Mouse (Mus musculus) T-helper 17 cell (primary cell): ENCODE measurements around the gene Zfp217.
"Not testable (repeated sequence)": the region's sequence is repeated elsewhere in the genome, so short reads cannot be mapped to it uniquely, and the experiment has no call there.

Source experiments
- in situ Hi-C, 2 experiments: fragments of 300-600 bp; cut with MboI, MseI; formaldehyde crosslinking; loops; 1 replicate in 1 of 2; 2 replicates in 1 of 2; pipeline ENCODE4 v1.15.1; 2025; ENCODE audit warnings: high pct_unique_total_duplicates in 2 of 2

Zfp217 gene

GRCm38 (mm10) chr2:170147661-170148153, at the start of gene Zfp217:
Zfp217 (minus strand) TSS chr2:170148103.
- in situ Hi-C loops = no loop called here

DNA sequence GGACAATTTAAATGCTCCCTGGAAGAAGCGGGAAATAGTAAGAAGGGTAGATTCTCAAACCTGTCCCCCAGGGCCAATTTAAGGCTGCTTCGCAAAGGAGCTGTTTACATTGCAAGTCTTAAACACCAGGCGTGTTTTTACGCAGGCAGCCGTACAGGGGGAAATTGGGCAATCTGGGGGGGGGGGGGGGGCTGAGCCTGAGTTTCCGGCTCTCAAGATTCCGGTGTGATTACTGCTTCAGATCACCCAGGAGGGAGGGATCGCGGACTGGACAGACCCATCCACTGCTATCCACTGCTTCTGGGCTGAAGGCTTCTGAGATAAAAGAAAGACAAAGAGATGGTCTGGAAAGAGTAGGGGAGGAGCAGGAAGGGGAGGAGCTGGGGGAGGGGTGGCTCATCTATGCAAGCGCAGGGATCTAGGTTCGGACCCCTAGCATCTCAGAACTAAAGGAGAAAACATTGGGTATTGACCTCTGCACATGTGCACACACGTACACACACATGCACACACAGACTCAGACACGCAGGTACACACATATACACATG, 47.7 kb upstream of the Zfp217 start:
- in situ Hi-C loops = no loop called here

DNA sequence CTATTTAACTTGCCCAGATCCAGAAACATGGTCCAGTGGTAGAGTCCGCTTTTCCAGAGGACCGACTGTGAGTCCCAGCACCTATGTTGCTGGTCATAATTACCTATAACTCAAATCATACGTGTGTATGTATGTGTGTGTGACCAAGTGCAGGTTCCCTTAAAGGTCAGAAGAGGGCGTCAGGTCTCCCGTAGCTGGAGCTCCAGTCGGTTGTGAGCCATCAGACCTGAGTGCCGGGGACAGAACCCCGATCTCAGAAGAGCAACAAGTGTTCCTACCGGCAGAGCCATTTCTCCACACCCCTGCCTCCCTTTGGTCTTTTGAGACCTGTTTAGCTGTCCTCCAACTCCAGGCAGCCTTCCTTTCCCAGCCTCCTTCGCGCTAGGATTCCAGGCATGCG, 46.9 kb upstream of the Zfp217 start:
- in situ Hi-C loops = no loop called here

DNA sequence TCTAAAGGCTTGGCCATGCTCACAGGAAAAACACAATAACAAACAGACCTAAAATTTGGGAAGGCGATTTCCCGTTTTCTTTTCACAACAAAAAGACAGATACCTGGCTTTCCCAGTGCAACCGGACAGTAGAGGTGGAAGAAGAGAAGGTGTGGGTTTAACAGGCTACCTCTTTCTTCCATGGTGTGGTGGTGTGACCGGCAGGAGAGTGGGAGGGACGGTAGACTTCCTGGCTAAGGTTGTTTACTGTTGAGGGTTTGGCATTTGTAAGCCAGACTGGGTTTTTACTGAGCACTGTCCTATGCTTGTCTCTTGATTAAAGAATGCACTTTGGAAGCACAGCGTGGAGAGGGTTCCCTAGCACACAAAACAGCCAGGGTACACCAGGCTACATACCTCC, 45.9 kb upstream of the Zfp217 start:
- in situ Hi-C loops = no loop called here

DNA sequence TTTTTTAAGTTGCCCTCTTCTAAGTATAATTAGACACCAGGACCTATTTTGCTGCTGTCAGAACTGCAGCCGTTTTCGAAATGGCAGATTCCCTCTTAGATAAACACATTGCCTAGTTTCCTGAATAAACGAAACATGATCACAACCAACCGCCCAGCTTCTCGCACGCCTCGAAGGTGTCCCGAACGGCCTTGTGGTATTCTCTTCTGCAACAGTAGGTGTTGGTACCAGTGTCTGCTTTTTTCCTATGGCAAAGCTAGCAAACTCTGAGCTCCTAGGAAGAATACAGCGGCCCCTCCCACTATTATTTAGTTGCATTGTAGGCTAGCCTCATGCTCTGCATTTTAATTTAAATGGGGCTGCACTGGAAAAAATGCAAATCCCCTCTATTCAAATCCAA, 45.3 kb upstream of the Zfp217 start:
- in situ Hi-C loops = no loop called here

- in situ Hi-C loops = no loop called here
These were observed 44.8 kb upstream of the Zfp217 start for GRCm38 (mm10) chr2:170192731-170193149.

DNA sequence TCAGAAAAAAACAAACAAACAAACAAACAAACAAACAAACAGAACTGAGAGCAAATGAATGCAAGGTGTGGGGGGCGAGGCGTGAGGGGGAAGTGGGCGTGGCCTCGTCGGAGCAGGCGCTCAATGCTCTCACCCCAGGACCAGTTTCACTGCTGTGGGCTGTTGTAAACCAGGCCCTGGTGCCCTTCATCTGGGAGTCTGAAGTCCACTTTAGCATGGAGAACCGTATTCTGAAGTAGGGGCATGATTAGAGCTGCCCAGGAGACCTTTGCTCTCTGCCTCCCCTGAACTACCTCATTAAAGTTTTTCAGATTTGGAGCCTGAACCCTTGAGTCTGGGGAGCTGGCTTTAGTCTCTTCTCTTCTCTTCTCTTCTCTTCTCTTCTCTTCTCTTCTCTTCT, 40.8 kb upstream of the Zfp217 start:
- in situ Hi-C loops = loop anchor here in 1 of 2 experiments (5.0 kb wide), 1 partner anchor 44 kb away; no protein-coding TSS in a partner anchor

GRCm38 (mm10) chr2:170185137-170185837, 37.4 kb upstream of the Zfp217 start:
- in situ Hi-C loops = loop anchor here in 1 of 2 experiments (5.0 kb wide), 1 partner anchor 47 kb away; no protein-coding TSS in a partner anchor

- in situ Hi-C loops = no loop called here
These were observed 36.5 kb upstream of the Zfp217 start for GRCm38 (mm10) chr2:170184175-170184983.

GRCm38 (mm10) chr2:170183851-170184174, 35.9 kb upstream of the Zfp217 start:
- in situ Hi-C loops = no loop called here

- in situ Hi-C loops = no loop called here
These were observed 34.0 kb upstream of the Zfp217 start for GRCm38 (mm10) chr2:170181862-170182261.

GRCm38 (mm10) chr2:170180769-170181168, 32.9 kb upstream of the Zfp217 start:
- in situ Hi-C loops = not testable (repeated sequence)

GRCm38 (mm10) chr2:170179317-170179716, 31.4 kb upstream of the Zfp217 start:
- in situ Hi-C loops = loop anchor here in 1 of 2 experiments (5.0 kb wide), 1 partner anchor 52 kb away; no protein-coding TSS in a partner anchor

DNA sequence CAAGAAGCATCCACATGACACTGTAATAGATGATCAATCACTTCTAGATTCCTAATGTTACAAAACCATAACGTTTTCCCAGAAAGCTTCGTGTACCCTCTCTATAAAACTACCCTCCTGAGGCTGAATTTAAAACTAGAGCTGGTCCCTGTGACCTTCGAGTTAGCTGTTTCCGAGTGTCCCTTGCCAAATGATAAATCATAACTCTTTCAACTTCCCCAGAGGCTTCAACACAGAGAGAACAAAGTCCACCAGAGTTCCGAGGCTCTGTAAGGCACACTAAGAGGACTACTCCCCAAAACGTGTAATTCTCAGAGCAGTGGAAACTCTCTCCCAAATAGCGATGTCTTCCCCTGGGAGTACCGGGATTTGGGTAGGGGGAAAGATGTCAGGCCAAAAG, 29.4 kb upstream of the Zfp217 start:
- in situ Hi-C loops = loop anchor here in 1 of 2 experiments (5.0 kb wide), 1 partner anchor 50 kb away; no protein-coding TSS in a partner anchor

- in situ Hi-C loops = loop anchor here in 1 of 2 experiments (5.0 kb wide), 1 partner anchor 49 kb away; no protein-coding TSS in a partner anchor
These were observed 28.5 kb upstream of the Zfp217 start for GRCm38 (mm10) chr2:170176284-170176926.

GRCm38 (mm10) chr2:170175661-170176150, 27.8 kb upstream of the Zfp217 start:
- in situ Hi-C loops = loop anchor here in 1 of 2 experiments (5.0 kb wide), 1 partner anchor 48 kb away; no protein-coding TSS in a partner anchor

DNA sequence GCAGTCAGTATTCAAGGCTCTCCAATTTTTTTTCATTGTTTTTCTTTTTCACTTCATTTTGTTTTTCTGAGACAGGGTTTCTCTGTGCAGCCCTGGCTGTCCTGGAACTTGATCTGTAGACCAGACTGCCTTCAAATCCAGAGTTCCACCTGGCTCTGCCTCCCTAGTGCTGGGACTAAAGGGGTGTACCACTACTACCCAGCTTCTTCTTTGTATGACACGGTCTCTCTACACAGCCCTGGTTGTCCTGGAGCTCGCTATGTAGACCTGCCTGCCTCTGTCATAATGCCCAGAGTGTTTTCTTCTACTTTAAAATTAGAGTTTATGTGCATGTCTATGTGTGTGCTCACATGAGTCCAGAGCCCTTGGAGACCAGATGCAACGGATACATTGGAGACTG, 27.3 kb upstream of the Zfp217 start:
- in situ Hi-C loops = loop anchor here in 1 of 2 experiments (5.0 kb wide), 1 partner anchor 48 kb away; no protein-coding TSS in a partner anchor

DNA sequence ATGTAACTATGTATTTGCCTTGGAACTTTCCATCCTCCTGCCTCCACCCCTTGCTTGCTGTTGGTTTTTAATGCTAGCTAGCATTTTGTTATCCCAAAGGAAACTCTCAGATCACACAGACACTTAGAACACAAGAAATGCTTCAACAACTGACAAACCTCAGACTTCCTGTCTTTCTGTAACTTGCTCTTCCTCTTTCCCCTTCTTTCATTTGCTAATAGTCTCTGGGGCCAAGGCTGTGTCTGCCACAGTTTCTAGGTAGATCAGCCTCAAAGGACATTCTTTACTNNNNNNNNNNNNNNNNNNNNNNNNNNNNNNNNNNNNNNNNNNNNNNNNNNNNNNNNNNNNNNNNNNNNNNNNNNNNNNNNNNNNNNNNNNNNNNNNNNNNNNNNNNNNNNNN, 21.2 kb upstream of the Zfp217 start:
- in situ Hi-C loops = no loop called here

- in situ Hi-C loops = no loop called here
These were observed 17.7 kb upstream of the Zfp217 start for GRCm38 (mm10) chr2:170165649-170166048.

- in situ Hi-C loops = loop anchor here in 1 of 2 experiments (5.0 kb wide), 1 partner anchor 1572 kb away; no protein-coding TSS in a partner anchor
These were observed 16.0 kb upstream of the Zfp217 start for GRCm38 (mm10) chr2:170163671-170164462.
